Mouse (Mus musculus): Measurements from ENCODE around the gene Hoxa10. TPM values are rescaled to one million over a fixed set of nuclear protein-coding genes. Genes with fewer than 3 reads are reported as not detected.

Hoxa10 gene
- polyA plus RNA-seq, 1 experiment: not detected

DNA sequence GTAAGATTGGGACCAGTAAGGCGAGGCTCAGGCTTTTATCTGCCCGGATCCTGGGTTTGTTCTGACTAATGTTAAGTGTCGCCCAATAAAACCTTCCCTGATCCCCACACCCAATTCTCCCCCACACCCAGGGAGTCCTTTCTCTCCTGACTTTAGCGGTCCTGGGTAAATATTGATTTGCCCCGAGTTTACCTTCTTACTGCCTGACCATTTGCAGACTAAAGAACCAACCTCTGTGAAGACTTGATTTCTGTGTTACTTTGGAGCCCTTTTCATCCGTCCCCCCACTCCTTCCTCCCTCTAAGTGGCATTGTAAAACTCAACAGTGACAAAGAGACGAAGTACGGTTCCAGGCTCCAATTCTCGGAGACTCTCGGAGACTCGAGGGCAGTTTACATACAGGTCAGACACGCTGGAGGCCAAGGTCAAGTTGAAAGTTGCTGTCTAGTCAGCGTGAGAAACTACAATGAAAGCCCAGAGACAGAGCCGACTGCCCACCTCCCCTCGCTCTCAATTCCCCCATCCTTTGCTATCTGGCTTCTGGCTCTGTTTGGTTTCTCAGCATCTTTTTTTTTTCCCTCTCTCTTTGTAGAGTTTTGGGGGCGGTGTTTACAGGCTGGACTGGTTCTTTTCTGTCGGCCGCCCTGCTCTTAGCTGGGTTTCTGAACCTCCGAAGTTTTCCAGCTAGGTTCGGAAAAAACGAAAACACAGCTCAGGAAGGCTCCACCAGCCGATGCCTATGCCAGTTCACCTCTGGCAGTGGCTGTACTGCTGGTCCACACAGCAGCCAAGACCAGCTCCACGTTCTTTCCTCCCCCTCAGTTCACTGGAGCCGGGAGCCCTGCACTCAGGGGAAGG lies 22.0 kb upstream of the Hoxa10 start:
- DNase-seq (ENCODE audit: low read depth in 1 of 2, low spot score in 2 of 2): no peak
- Histone ChIP-seq H3K27me3 (ENCODE audit: control insufficient read depth, insufficient read depth, low read length) (peaks cover 55% of the 10 kb centered on the region), H3K4me1 (ENCODE audit: control insufficient read depth, insufficient read depth, insufficient read length) (peaks cover 4% of the 10 kb centered on the region), H3K36me3 (ENCODE audit: control insufficient read depth, insufficient read depth, low read length) (no peaks in the 10 kb centered on the region), H3K27ac (ENCODE audit: insufficient read depth, low read length) (no peak overlapping the region), H3K4me3 (ENCODE audit: extremely low read depth, insufficient read depth, insufficient read length) (no peak overlapping the region)
- 7% methylated on average over 24 of the region's 24 CpGs for WGBS
- TF ChIP-seq CTCF (IDR thresholded peaks at IDR 0.05; ENCODE audit: extremely low read depth, insufficient read depth, insufficient read length, insufficient replicate concordance): no peak
- TF ChIP-seq POLR2A (IDR thresholded peaks at IDR 0.05; ENCODE audit: low read depth, low read length): no peak

GRCm38 (mm10) chr6:52261751-52262462 lies 21.3 kb upstream of the Hoxa10 start:
- Histone ChIP-seq H3K4me1 (ENCODE audit: control insufficient read depth, insufficient read depth, insufficient read length) (peaks cover 4% of the 10 kb centered on the region), H3K4me3 (ENCODE audit: extremely low read depth, insufficient read depth, insufficient read length) (no peak overlapping the region), H3K27me3 (ENCODE audit: control insufficient read depth, insufficient read depth, low read length) (peaks cover 55% of the 10 kb centered on the region), H3K27ac (ENCODE audit: insufficient read depth, low read length) (no peak overlapping the region), H3K36me3 (ENCODE audit: control insufficient read depth, insufficient read depth, low read length) (no peaks in the 10 kb centered on the region)
- WGBS: 7% methylated on average over 9 of the region's 9 CpGs
- TF ChIP-seq CTCF (IDR thresholded peaks at IDR 0.05; ENCODE audit: extremely low read depth, insufficient read depth, insufficient read length, insufficient replicate concordance) (no peak), POLR2A (IDR thresholded peaks at IDR 0.05; ENCODE audit: low read depth, low read length) (no peak)
- DNase-seq (ENCODE audit: low read depth in 1 of 2, low spot score in 2 of 2): no peak

DNA sequence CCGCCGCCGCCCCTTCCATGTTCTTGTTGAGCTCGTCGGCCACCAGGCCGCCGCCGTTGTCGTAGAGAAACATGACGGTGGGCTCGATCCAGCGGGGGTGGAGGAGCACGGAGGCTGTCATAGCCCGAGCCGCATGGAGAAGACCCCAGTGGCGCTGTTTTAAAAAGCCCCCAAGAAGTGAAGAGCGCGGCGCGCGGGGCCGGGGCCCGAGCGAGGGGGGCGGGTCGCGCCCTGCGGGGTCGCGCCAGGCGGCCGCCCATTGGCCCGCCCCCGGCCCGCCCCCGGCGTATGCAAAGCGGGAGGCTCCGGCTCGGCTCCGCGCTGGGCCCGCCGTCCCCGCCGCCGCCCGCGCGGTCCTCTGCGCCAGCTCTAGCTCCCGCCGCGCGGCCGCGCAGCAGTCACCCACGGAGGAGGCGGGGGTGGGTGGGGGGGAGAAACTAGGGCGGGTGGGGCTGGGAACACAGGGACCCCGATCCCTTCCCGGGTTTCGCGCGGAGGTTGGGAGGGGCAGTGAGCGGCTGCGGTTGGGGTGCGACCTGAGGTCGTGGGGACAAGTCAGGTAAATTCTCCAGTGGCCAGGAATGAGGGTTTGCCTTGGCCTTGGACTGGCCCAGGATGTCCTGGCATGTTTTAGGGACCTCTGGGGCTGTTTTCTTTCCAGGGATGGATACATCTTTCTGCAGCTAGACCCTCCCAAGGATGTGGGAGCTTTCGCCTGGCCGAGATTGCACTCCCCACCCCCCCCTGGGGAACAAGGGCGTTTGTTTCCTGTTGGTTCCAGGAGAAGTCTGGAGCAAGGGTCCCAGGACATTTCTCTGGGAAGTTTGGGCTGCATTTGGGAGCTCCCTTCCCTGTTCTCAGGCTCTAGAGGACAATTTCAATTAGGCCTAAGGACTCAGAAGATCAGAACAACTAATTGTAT lies 20.3 kb upstream of the Hoxa10 start, which contains the start of gene Hoxa13:
TSS of gene Hoxa13 (minus strand) at position 227 of the 922 bp plus-strand sequence.
- peaks cover 49% of the 10 kb centered on the region for H3K27me3 ChIP-seq (ENCODE audit: control insufficient read depth, insufficient read depth, low read length)
- no peak for DNase-seq (ENCODE audit: low read depth in 1 of 2, low spot score in 2 of 2)
- 3% methylated on average over 44 of the region's 72 CpGs for WGBS

GRCm38 (mm10) chr6:52259811-52260261 lies 19.2 kb upstream of the Hoxa10 start:
- peak overlapping the region; percentile 34; the same call in 1 of the 2 replicates for H3K4me3 ChIP-seq (ENCODE audit: extremely low read depth, insufficient read depth, insufficient read length)
- H3K36me3 ChIP-seq (ENCODE audit: control insufficient read depth, insufficient read depth, low read length): no peaks in the 10 kb centered on the region
- DNase-seq (ENCODE audit: low read depth in 1 of 2, low spot score in 2 of 2): no peak
- H3K27me3 ChIP-seq (ENCODE audit: control insufficient read depth, insufficient read depth, low read length): peaks cover 42% of the 10 kb centered on the region
- H3K4me1 ChIP-seq (ENCODE audit: control insufficient read depth, insufficient read depth, insufficient read length): peaks cover 4% of the 10 kb centered on the region
- no peak overlapping the region for H3K27ac ChIP-seq (ENCODE audit: insufficient read depth, low read length)
- WGBS: 3% methylated on average over 39 of the region's 39 CpGs
- TF ChIP-seq POLR2A (IDR thresholded peaks at IDR 0.05; ENCODE audit: low read depth, low read length): no peak
- TF ChIP-seq CTCF (IDR thresholded peaks at IDR 0.05; ENCODE audit: extremely low read depth, insufficient read depth, insufficient read length, insufficient replicate concordance): no peak

More for the DNA sequence above, 20.3 kb upstream of the Hoxa10 start, which contains the start of gene Hoxa13:
- Histone ChIP-seq H3K4me3 (ENCODE audit: extremely low read depth, insufficient read depth, insufficient read length) (peak within 1 kb of the TSS; percentile 57), H3K27ac (ENCODE audit: insufficient read depth, low read length) (no peak within 1 kb of the TSS), H3K36me3 (ENCODE audit: control insufficient read depth, insufficient read depth, low read length) (no peaks in the 10 kb centered on the region), H3K4me1 (ENCODE audit: control insufficient read depth, insufficient read depth, insufficient read length) (peaks cover 4% of the 10 kb centered on the region)
- TF ChIP-seq CTCF (IDR thresholded peaks at IDR 0.05; ENCODE audit: extremely low read depth, insufficient read depth, insufficient read length, insufficient replicate concordance): no peak
- TF ChIP-seq POLR2A (IDR thresholded peaks at IDR 0.05; ENCODE audit: low read depth, low read length): no peak

GRCm38 (mm10) chr6:52259081-52259790 lies 18.6 kb upstream of the Hoxa10 start:
- no peak for DNase-seq (ENCODE audit: low read depth in 1 of 2, low spot score in 2 of 2)
- TF ChIP-seq POLR2A (IDR thresholded peaks at IDR 0.05; ENCODE audit: low read depth, low read length) (no peak), CTCF (IDR thresholded peaks at IDR 0.05; ENCODE audit: extremely low read depth, insufficient read depth, insufficient read length, insufficient replicate concordance) (no peak)
- peaks cover 4% of the 10 kb centered on the region for H3K4me1 ChIP-seq (ENCODE audit: control insufficient read depth, insufficient read depth, insufficient read length)
- WGBS: 3% methylated on average over 25 of the region's 25 CpGs
- H3K27me3 ChIP-seq (ENCODE audit: control insufficient read depth, insufficient read depth, low read length): peaks cover 41% of the 10 kb centered on the region
- H3K4me3 ChIP-seq (ENCODE audit: extremely low read depth, insufficient read depth, insufficient read length): no peak overlapping the region
- H3K27ac ChIP-seq (ENCODE audit: insufficient read depth, low read length): no peak overlapping the region
- no peaks in the 10 kb centered on the region for H3K36me3 ChIP-seq (ENCODE audit: control insufficient read depth, insufficient read depth, low read length)
